Mouse (Mus musculus) G1E (cell line): ENCODE data around the gene Cfh.

Experiments used
- CTCF ChIP-seq: IDR thresholded peaks from 2 replicates; pipeline ENCODE4 v1.5.1; 2012; ENCODE audit warnings: low read depth, low read length, inconsistent platforms, mixed read lengths
- TAL1 ChIP-seq: conservative IDR thresholded peaks from 2 replicates; pipeline ENCODE4 v1.6.1; 2012; ENCODE audit warnings: low read depth, low read length, inconsistent platforms, mixed read lengths

- TF ChIP-seq CTCF, result no peak
- TF ChIP-seq TAL1, result no peak
These were observed 114.1 kb downstream of the Cfh start for GRCm38 (mm10) chr1:140069471-140069870.
